Mouse (Mus musculus): ENCODE measurements at regions not wholly inside any gene's neighbourhood (a gene's known extent, or its start where the extent isn't known, plus 50 kb on each side); places are given as distances from the start of the nearest gene placed in this dataset.

- WGBS: 42% methylated on average over 11 of the region's 11 CpGs
- H3K9me3 ChIP-seq (replicated peaks; ENCODE audit: low read length): no peaks in the 10 kb centered on the region
- no peak overlapping the region for H3K9ac ChIP-seq (ENCODE audit: low read depth, low read length)
- no peaks in the 10 kb centered on the region; the same call in 1 of the 2 replicates for H3K4me1 ChIP-seq (replicated peaks; ENCODE audit: insufficient read depth, low read length)
- no peaks in the 10 kb centered on the region for H3K27me3 ChIP-seq (ENCODE audit: insufficient read depth, low read length)
- DNase-seq (ENCODE audit: low spot score) (peak; percentile 71), ATAC-seq (replicated peaks; ENCODE audit: low FRiP score, low read depth) (no peak; the same call in 1 of the 2 replicates)
- H3K27ac ChIP-seq: no peak overlapping the region
- TF ChIP-seq CTCF (IDR thresholded peaks at IDR 0.05; ENCODE audit: low read depth): no peak
- H3K4me2 ChIP-seq (ENCODE audit: low read length): no peak overlapping the region
- no peak overlapping the region for H3K4me3 ChIP-seq (replicated peaks; ENCODE audit: low read depth, low read length)
- no peaks in the 10 kb centered on the region for H3K36me3 ChIP-seq (ENCODE audit: insufficient read depth, low read length)
Measured at GRCm38 (mm10) chr10:98751376-98752058, 162.7 kb upstream of the Atp2b1 start.

- H3K9ac ChIP-seq (ENCODE audit: low read depth, low read length): no peak overlapping the region
- H3K36me3 ChIP-seq (ENCODE audit: insufficient read depth, low read length): no peaks in the 10 kb centered on the region
- H3K27ac ChIP-seq: no peak overlapping the region
- ATAC-seq (replicated peaks; ENCODE audit: low FRiP score, low read depth) (no peak), DNase-seq (ENCODE audit: low spot score) (no peak)
- no peaks in the 10 kb centered on the region for H3K9me3 ChIP-seq (replicated peaks; ENCODE audit: low read length)
- no peak overlapping the region for H3K4me3 ChIP-seq (replicated peaks; ENCODE audit: low read depth, low read length)
- H3K4me1 ChIP-seq (replicated peaks; ENCODE audit: insufficient read depth, low read length): no peaks in the 10 kb centered on the region
- no peak for TF ChIP-seq CTCF (IDR thresholded peaks at IDR 0.05; ENCODE audit: low read depth)
- no peak overlapping the region for H3K4me2 ChIP-seq (ENCODE audit: low read length)
- no peaks in the 10 kb centered on the region for H3K27me3 ChIP-seq (ENCODE audit: insufficient read depth, low read length)
Measured at GRCm38 (mm10) chr10:98761080-98761479, 153.1 kb upstream of the Atp2b1 start.

GRCm38 (mm10) chr10:98765786-98766419 is 148.3 kb upstream of the Atp2b1 start:
- no peak for TF ChIP-seq CTCF (IDR thresholded peaks at IDR 0.05; ENCODE audit: low read depth)
- H3K4me3 ChIP-seq (replicated peaks; ENCODE audit: low read depth, low read length): no peak overlapping the region
- 60% methylated on average over 11 of the region's 11 CpGs for WGBS
- H3K9me3 ChIP-seq (replicated peaks; ENCODE audit: low read length): no peaks in the 10 kb centered on the region
- H3K9ac ChIP-seq (ENCODE audit: low read depth, low read length): no peak overlapping the region
- no peak overlapping the region for H3K27ac ChIP-seq
- no peak overlapping the region for H3K4me2 ChIP-seq (ENCODE audit: low read length)
- ATAC-seq (replicated peaks; ENCODE audit: low FRiP score, low read depth) (no peak), DNase-seq (ENCODE audit: low spot score) (no peak)
- H3K27me3 ChIP-seq (ENCODE audit: insufficient read depth, low read length): no peaks in the 10 kb centered on the region
- no peaks in the 10 kb centered on the region for H3K36me3 ChIP-seq (ENCODE audit: insufficient read depth, low read length)
- no peaks in the 10 kb centered on the region for H3K4me1 ChIP-seq (replicated peaks; ENCODE audit: insufficient read depth, low read length)

GRCm38 (mm10) chr10:98779783-98780182 is 134.4 kb upstream of the Atp2b1 start:
- DNase-seq (ENCODE audit: low spot score) (no peak), ATAC-seq (replicated peaks; ENCODE audit: low FRiP score, low read depth) (no peak)
- Histone ChIP-seq H3K27ac (no peak overlapping the region), H3K4me3 (replicated peaks; ENCODE audit: low read depth, low read length) (no peak overlapping the region), H3K9me3 (replicated peaks; ENCODE audit: low read length) (no peaks in the 10 kb centered on the region), H3K4me2 (ENCODE audit: low read length) (no peak overlapping the region), H3K4me1 (replicated peaks; ENCODE audit: insufficient read depth, low read length) (0 out of 2 replicates have a peak, but pooled peaks cover 3% of the 10 kb centered on the region), H3K36me3 (ENCODE audit: insufficient read depth, low read length) (no peaks in the 10 kb centered on the region), H3K27me3 (ENCODE audit: insufficient read depth, low read length) (no peaks in the 10 kb centered on the region), H3K9ac (ENCODE audit: low read depth, low read length) (no peak overlapping the region)
- 81% methylated on average over 1 of the region's 1 CpGs for WGBS
- no peak for TF ChIP-seq CTCF (IDR thresholded peaks at IDR 0.05; ENCODE audit: low read depth)

GRCm38 (mm10) chr10:98780938-98781337 is 133.3 kb upstream of the Atp2b1 start:
- TF ChIP-seq CTCF (IDR thresholded peaks at IDR 0.05; ENCODE audit: low read depth): no peak
- H3K36me3 ChIP-seq (ENCODE audit: insufficient read depth, low read length): no peaks in the 10 kb centered on the region

GRCm38 (mm10) chr10:98781888-98782351 is 132.3 kb upstream of the Atp2b1 start:
- no peak for TF ChIP-seq CTCF (IDR thresholded peaks at IDR 0.05; ENCODE audit: low read depth)
- Histone ChIP-seq H3K36me3 (ENCODE audit: insufficient read depth, low read length) (no peaks in the 10 kb centered on the region), H3K9ac (ENCODE audit: low read depth, low read length) (no peak overlapping the region), H3K4me3 (replicated peaks; ENCODE audit: low read depth, low read length) (no peak overlapping the region), H3K27me3 (ENCODE audit: insufficient read depth, low read length) (no peaks in the 10 kb centered on the region), H3K27ac (no peak overlapping the region), H3K4me1 (replicated peaks; ENCODE audit: insufficient read depth, low read length) (0 out of 2 replicates have a peak, but pooled peaks cover 3% of the 10 kb centered on the region), H3K9me3 (replicated peaks; ENCODE audit: low read length) (no peaks in the 10 kb centered on the region), H3K4me2 (ENCODE audit: low read length) (no peak overlapping the region)
- ATAC-seq (replicated peaks; ENCODE audit: low FRiP score, low read depth) (no peak; the same call in 1 of the 2 replicates), DNase-seq (ENCODE audit: low spot score) (peak; percentile 69)
- 14% methylated on average over 3 of the region's 3 CpGs for WGBS

More at GRCm38 (mm10) chr10:98780938-98781337, 133.3 kb upstream of the Atp2b1 start:
- Histone ChIP-seq H3K9ac (ENCODE audit: low read depth, low read length) (no peak overlapping the region), H3K4me2 (ENCODE audit: low read length) (no peak overlapping the region), H3K27me3 (ENCODE audit: insufficient read depth, low read length) (no peaks in the 10 kb centered on the region), H3K27ac (no peak overlapping the region), H3K4me1 (replicated peaks; ENCODE audit: insufficient read depth, low read length) (0 out of 2 replicates have a peak, but pooled peaks cover 3% of the 10 kb centered on the region), H3K4me3 (replicated peaks; ENCODE audit: low read depth, low read length) (no peak overlapping the region), H3K9me3 (replicated peaks; ENCODE audit: low read length) (no peaks in the 10 kb centered on the region)
- ATAC-seq (replicated peaks; ENCODE audit: low FRiP score, low read depth): no peak
- WGBS: 83% methylated on average over 5 of the region's 5 CpGs
- DNase-seq (ENCODE audit: low spot score): no peak
